Comparison of ENCODE assay signal across 26 mouse cellular contexts in the genomic region with DNA sequence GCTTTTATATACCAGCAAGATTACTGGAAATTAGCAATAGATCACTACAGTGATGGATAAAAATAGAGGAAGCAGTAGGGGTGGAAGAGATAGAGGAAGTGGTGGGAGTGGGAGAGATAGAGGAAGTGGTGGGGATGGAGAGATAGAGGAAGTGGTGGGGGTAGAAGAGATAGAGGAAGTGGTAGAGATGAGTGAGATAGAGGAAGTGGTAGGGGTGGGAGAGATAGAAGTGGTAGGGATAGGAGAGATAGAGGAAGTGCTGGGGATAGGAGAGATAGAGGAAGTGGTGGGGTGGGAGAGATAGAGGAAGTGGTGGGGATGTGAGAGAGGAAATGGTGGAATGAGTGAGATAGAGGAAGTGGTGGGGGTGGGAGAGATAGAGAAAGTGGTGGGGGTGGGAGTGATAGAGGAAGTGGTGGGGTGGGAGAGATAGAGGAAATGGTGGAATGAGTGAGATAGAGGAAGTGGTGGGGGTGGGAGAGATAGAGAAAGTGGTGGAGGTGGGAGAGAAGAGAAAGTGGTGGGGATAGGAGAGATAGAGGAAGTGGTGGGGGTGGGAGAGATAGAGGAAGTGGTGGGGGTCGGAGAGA. TPM values are rescaled to one million over a fixed set of nuclear protein-coding genes. Genes with fewer than 3 reads are reported as not detected.
DNase-seq lines count a peak whose midpoint lies in the region; ATAC-seq and TF ChIP-seq lines count a peak whose summit lies in the region.
"Had no signal": no experiment of that assay in that cellular context is flagged by ENCODE, and none has a peak within 500 bp of the region (broad histone marks: within the 10 kb centered on the region; RNA-seq: fewer than 3 reads in every experiment).

No protein-coding gene starts in this region.

- no peak overlapping the region for H3K4me3 ChIP-seq in CH12.LX (replicated peaks in 1 of 3; ENCODE audit: low read depth in 2 of 3, low read length in 2 of 3, poor library complexity in 1 of 3)
- H3K4me3 ChIP-seq in forebrain, embryonic 15.5 days = no peak overlapping the region
- no peak overlapping the region for H3K4me3 ChIP-seq in limb, embryonic 10.5 days
- H3K4me3 ChIP-seq: erythroblast, embryonic 14.5 days; heart, embryonic 12.5 days; hindbrain, embryonic 10.5 days; hindbrain, embryonic 15.5 days; kidney, embryonic 15.5 days; left cerebral cortex, adult 2 months; lung, embryonic 15.5 days; midbrain, embryonic 13.5 days had no signal

- no peaks in the 10 kb centered on the region for H3K4me1 ChIP-seq in CH12.LX (ENCODE audit: control insufficient read depth in 1 of 2, insufficient read depth in 2 of 2)
- H3K4me1 ChIP-seq in forebrain, embryonic 15.5 days = no peaks in the 10 kb centered on the region
- H3K4me1 ChIP-seq in limb, embryonic 10.5 days = peaks cover 6% of the 10 kb centered on the region; the same call in 1 of the 2 replicates
- H3K4me1 ChIP-seq: heart, embryonic 12.5 days; hindbrain, embryonic 15.5 days; kidney, embryonic 15.5 days; lung, embryonic 15.5 days; midbrain, embryonic 13.5 days had no signal

- in situ Hi-C loops in CH12.LX (cut with MboI; ENCODE audit: low pct_ligation_motif_present, low pct_unique_long_range_greater_than_20kb, low sequenced_read_pairs) = no loop called here

- peaks cover 5% of the 10 kb centered on the region for H3K9me3 ChIP-seq in CH12.LX (replicated peaks; ENCODE audit: low read length)
- H3K9me3 ChIP-seq in forebrain, embryonic 15.5 days = no peaks in the 10 kb centered on the region
- H3K9me3 ChIP-seq in limb, embryonic 10.5 days (replicated peaks) = no peaks in the 10 kb centered on the region
- H3K9me3 ChIP-seq: heart, embryonic 12.5 days; hindbrain, embryonic 10.5 days; hindbrain, embryonic 15.5 days; kidney, embryonic 15.5 days; lung, embryonic 15.5 days; midbrain, embryonic 13.5 days had no signal

- no peak for TF ChIP-seq EP300 in CH12.LX (IDR thresholded peaks at IDR 0.05; ENCODE audit: low read length)

- no peaks in the 10 kb centered on the region for H3K27me3 ChIP-seq in CH12.LX (replicated peaks)
- no peaks in the 10 kb centered on the region for H3K27me3 ChIP-seq in splenic B cell, adult 2 months (ENCODE audit: control insufficient read depth, insufficient read depth, low read length, poor library complexity, severe bottlenecking)
- H3K27me3 ChIP-seq in forebrain, embryonic 15.5 days = no peaks in the 10 kb centered on the region
- H3K27me3 ChIP-seq in limb, embryonic 10.5 days (ENCODE audit: low read depth, poor library complexity, severe bottlenecking) = no peaks in the 10 kb centered on the region
- H3K27me3 ChIP-seq: heart, embryonic 12.5 days; hindbrain, embryonic 15.5 days; kidney, embryonic 15.5 days; lung, embryonic 15.5 days; midbrain, embryonic 13.5 days had no signal

- H3K79me2 ChIP-seq in CH12.LX (replicated peaks; ENCODE audit: control insufficient read depth, extremely low read depth, insufficient read depth, poor library complexity, severe bottlenecking) = no peaks in the 10 kb centered on the region

- no peak overlapping the region for H3K27ac ChIP-seq in CH12.LX (ENCODE audit: insufficient read depth, low read depth)
- H3K27ac ChIP-seq in forebrain, embryonic 15.5 days (replicated peaks) = no peak overlapping the region
- no peak overlapping the region for H3K27ac ChIP-seq in limb, embryonic 10.5 days
- H3K27ac ChIP-seq: hindbrain, embryonic 10.5 days; hindbrain, embryonic 15.5 days; kidney, embryonic 15.5 days; left cerebral cortex, adult 2 months; liver, embryonic 14.5 days; lung, embryonic 15.5 days; midbrain, embryonic 13.5 days had no signal

- ATAC-seq in forebrain, embryonic 15.5 days (replicated peaks) = no peak
- ATAC-seq: activated CD4-positive, CD25-positive, alpha-beta regulatory T cell, adult 4 months; forebrain, postnatal 0 days; midbrain, embryonic 13.5 days had no signal

- WGBS in forebrain, embryonic 15.5 days = 76% methylated on average over 1 of the region's 1 CpGs
- WGBS in limb, embryonic 10.5 days = 90% methylated on average over 1 of the region's 1 CpGs

- TF ChIP-seq CTCF in CH12.LX (conservative IDR thresholded peaks at IDR 0.05 in 1 of 2, IDR thresholded peaks at IDR 0.05 in 1 of 2; ENCODE audit: low read depth in 2 of 2, low read length in 2 of 2) = no peak

- dilution Hi-C loops in CH12.LX (cut with MboI; ENCODE audit: extremely low pct_ligation_motif_present, extremely low pct_unique_long_range_greater_than_20kb, low sequenced_read_pairs) = no loop called here

- H3K4me2 ChIP-seq in CH12.LX (ENCODE audit: insufficient read depth, low read depth, poor library complexity, severe bottlenecking) = no peak overlapping the region
- no peak overlapping the region for H3K4me2 ChIP-seq in forebrain, embryonic 15.5 days (replicated peaks)
- H3K4me2 ChIP-seq: heart, embryonic 12.5 days; hindbrain, embryonic 15.5 days; kidney, embryonic 15.5 days; lung, embryonic 15.5 days; midbrain, embryonic 13.5 days had no signal

- no peak overlapping the region for H3K9ac ChIP-seq in CH12.LX (ENCODE audit: insufficient read depth, low read depth)
- no peak overlapping the region for H3K9ac ChIP-seq in forebrain, embryonic 15.5 days (replicated peaks)
- H3K9ac ChIP-seq: forebrain, postnatal 0 days; heart, embryonic 12.5 days; hindbrain, embryonic 15.5 days; kidney, embryonic 15.5 days; liver, embryonic 14.5 days; lung, embryonic 15.5 days; midbrain, embryonic 13.5 days had no signal

- TF ChIP-seq RAD21 in CH12.LX (IDR thresholded peaks at IDR 0.05; ENCODE audit: low read depth, low read length) = no peak

- peak; percentile 6 for DNase-seq in CH12.LX (ENCODE audit: extremely low read depth)
- DNase-seq in MEL-GATA-1-ER (ENCODE audit: extremely low read depth, low read depth) = peak; percentile 40
- peak; percentile 7 for DNase-seq in induced T-regulatory cell, adult 2 months (ENCODE audit: low read depth)
- peak; percentile 14 for DNase-seq in splenic B cell, adult 2 months (ENCODE audit: low read depth, low spot score)
- DNase-seq in limb, embryonic 10.5 days (ENCODE audit: low spot score) = no peak
- no peak for DNase-seq in adipocyte (ENCODE audit: low spot score)
- DNase-seq: adrenal gland, adult 8-10 months; cerebellum, adult 11 months; cerebellum, adult 9-11 months; forebrain, postnatal 0 days; kidney, adult 18-20 months; kidney, postnatal 25 days; lung, postnatal 36 days; right cerebral cortex, postnatal 25 days; thymus, postnatal 14 days had no signal

- no peak for TF ChIP-seq POLR2A in CH12.LX (IDR thresholded peaks at IDR 0.05; ENCODE audit: low read depth, low read length)

- no peaks in the 10 kb centered on the region for H3K36me3 ChIP-seq in CH12.LX (replicated peaks in 1 of 2; ENCODE audit: control insufficient read depth in 1 of 2, insufficient read depth in 1 of 2, low read length in 1 of 2)
- H3K36me3 ChIP-seq in splenic B cell, adult 2 months (ENCODE audit: control insufficient read depth, insufficient read depth, low read length, poor library complexity, severe bottlenecking) = no peaks in the 10 kb centered on the region
- H3K36me3 ChIP-seq in forebrain, embryonic 15.5 days = no peaks in the 10 kb centered on the region
- no peaks in the 10 kb centered on the region for H3K36me3 ChIP-seq in limb, embryonic 10.5 days
- H3K36me3 ChIP-seq: heart, embryonic 12.5 days; hindbrain, embryonic 10.5 days; hindbrain, embryonic 15.5 days; kidney, embryonic 15.5 days; lung, embryonic 15.5 days; midbrain, embryonic 13.5 days had no signal

TF ChIP-seq in CH12.LX, 34 proteins besides CTCF, POLR2A, EP300 and RAD21:
- TF ChIP-seq ZKSCAN1 (IDR thresholded peaks at IDR 0.05; ENCODE audit: borderline replicate concordance, low read depth, low read length) (no peak), RCOR1 (conservative IDR thresholded peaks at IDR 0.05; ENCODE audit: low read depth, low read length) (no peak), UBTF (IDR thresholded peaks at IDR 0.05; ENCODE audit: low read depth, low read length) (no peak), BHLHE40 (IDR thresholded peaks at IDR 0.05; ENCODE audit: low read depth, low read length) (no peak), MXI1 (IDR thresholded peaks at IDR 0.05; ENCODE audit: low read depth, low read length) (no peak), ZMIZ1 (IDR thresholded peaks at IDR 0.05; ENCODE audit: low read depth, low read length) (no peak), USF2 (conservative IDR thresholded peaks at IDR 0.05; ENCODE audit: low read depth, low read length) (no peak), MAX (IDR thresholded peaks at IDR 0.05; ENCODE audit: low read length) (no peak), JUN (IDR thresholded peaks at IDR 0.05; ENCODE audit: insufficient read depth, low read depth, low read length) (no peak), MYC (IDR thresholded peaks at IDR 0.05; ENCODE audit: low read depth, low read length) (no peak), GABPA (IDR thresholded peaks at IDR 0.05; ENCODE audit: insufficient replicate concordance, low read depth, low read length) (no peak), ETS1 (conservative IDR thresholded peaks at IDR 0.05; ENCODE audit: low read depth, low read length) (no peak), NRF1 (IDR thresholded peaks at IDR 0.05; ENCODE audit: low read depth, low read length) (no peak), MAFK (IDR thresholded peaks at IDR 0.05; ENCODE audit: insufficient replicate concordance, low read length) (no peak), NELFE (IDR thresholded peaks at IDR 0.05; ENCODE audit: low read depth, low read length) (no peak), MEF2A (IDR thresholded peaks at IDR 0.05; ENCODE audit: borderline replicate concordance, low read depth, low read length) (no peak)
TF ChIP-seq in CH12.LX: peak in this region for 0.

RNA-seq across cellular contexts. Expression of gene Cep295, which starts 37.9 kb away (rescaled TPM):
- total RNA-seq in CH12.LX (2012; rRNA removed) = 20.4 and 23.8 TPM in 2 replicates
- total RNA-seq in CH12.LX (2014; rRNA removed) = 27.1 and 27.2 TPM in 2 replicates
- polyA plus RNA-seq in CH12.LX (2012; ENCODE audit: insufficient read length, low read depth) = 29.9 and 31.4 TPM in 2 replicates
- 15.1 and 15.2 TPM in 2 replicates for polyA plus RNA-seq in forebrain, embryonic 15.5 days (2015; fragmentation: Nextera tagmentation; extraction: Ambion mirVana)
- polyA plus RNA-seq in limb, embryonic 10.5 days (2016; fragmentation: Nextera tagmentation; extraction: Ambion mirVana) = 22.3 and 23.6 TPM in 2 replicates

Comparison
In these comparisons a context has a peak if more than half of its experiments do, and no peak if none do; other contexts are left out.
1. DNase-seq: peak in CH12.LX (single experiment), MEL-GATA-1-ER (single experiment), induced T-regulatory cell, adult 2 months (single experiment) and splenic B cell, adult 2 months (single experiment); none in limb, embryonic 10.5 days (single experiment) and adipocyte (single experiment).